Mouse (Mus musculus) hindbrain, embryonic 15.5 days (tissue): ENCODE data around the gene Las1l. TPM values are rescaled to one million over a fixed set of nuclear protein-coding genes. Genes with fewer than 3 reads are reported as not detected.

ENCODE experiments used
- ATAC-seq: fragments of 200-750 bp; cut with Nextera tagmentation; 2 replicates; pipeline ENCODE4 v1.8.0; 2017; ENCODE audit warnings: low read depth, moderate number of reproducible peaks, moderate TSS enrichment; ENCODE audit not compliant: low FRiP score
- H3K27ac ChIP-seq: fragments of 300-500 bp; sonication (generic); replicated peaks from 2 replicates; pipeline ENCODE4 v1.5.1; 2015; ENCODE audit warnings: mild to moderate bottlenecking, inconsistent platforms
- H3K27me3 ChIP-seq: fragments of 300-500 bp; sonication (generic); 2 replicates; pipeline ENCODE4 v1.6.1; 2015; ENCODE audit warnings: control low read depth, inconsistent platforms
- H3K36me3 ChIP-seq: fragments of 300-500 bp; sonication (generic); 2 replicates; pipeline ENCODE4 v1.6.1; 2015; ENCODE audit warnings: control low read depth, inconsistent platforms
- H3K4me1 ChIP-seq: fragments of 300-500 bp; sonication (generic); replicated peaks from 2 replicates; pipeline ENCODE4 v1.6.1; 2015; ENCODE audit warnings: control low read depth, inconsistent platforms
- H3K4me2 ChIP-seq: fragments of 300-500 bp; sonication (generic); 2 replicates; pipeline ENCODE4 v1.6.1; 2015; ENCODE audit warnings: moderate library complexity, mild to moderate bottlenecking, inconsistent platforms
- H3K4me3 ChIP-seq: fragments of 300-500 bp; sonication (generic); 2 replicates; pipeline ENCODE4 v1.5.1; 2015; ENCODE audit warnings: mild to moderate bottlenecking, inconsistent platforms
- H3K9ac ChIP-seq: fragments of 300-500 bp; sonication (generic); 2 replicates; pipeline ENCODE4 v1.6.1; 2015; ENCODE audit warnings: inconsistent platforms
- H3K9me3 ChIP-seq: fragments of 300-500 bp; sonication (generic); 2 replicates; pipeline ENCODE4 v1.6.1; 2016; ENCODE audit warnings: control low read depth, inconsistent platforms
- WGBS: fragments of 180-500 bp; shearing (Covaris S2); methylation state at CpG from one replicate; pipeline ENCODE4 v1.1.7; 2015; 5-methylcytosine and 5-hydroxymethylcytosine counted together
- polyA plus RNA-seq: library from polyadenylated mRNA; unstranded; fragments of >200 nt; fragmentation: Nextera tagmentation; extraction: Ambion mirVana; gene quantifications from 2 replicates; pipeline ENCODE4 v1.2.1, GENCODE M21; 2015

Las1l gene
- polyA plus RNA-seq, 1 experiment from 2014 or later, result 110 TPM

GRCm38 (mm10) chrX:95948135-95948534 is 8.6 kb downstream of the Las1l start:
- no peaks in the 10 kb centered on the region for H3K9me3 ChIP-seq
- ATAC-seq, result no peak
- H3K27ac ChIP-seq, result no peak overlapping the region
- H3K27me3 ChIP-seq, result no peaks in the 10 kb centered on the region
- no peaks in the 10 kb centered on the region for H3K4me1 ChIP-seq
- no peak overlapping the region for H3K4me3 ChIP-seq
- H3K4me2 ChIP-seq, result no peak overlapping the region
- 0 out of 2 replicates have a peak, but pooled peaks cover 4% of the 10 kb centered on the region for H3K36me3 ChIP-seq
- WGBS, result 92% methylated on average over 4 of the region's 4 CpGs
- no peak overlapping the region for H3K9ac ChIP-seq

DNA sequence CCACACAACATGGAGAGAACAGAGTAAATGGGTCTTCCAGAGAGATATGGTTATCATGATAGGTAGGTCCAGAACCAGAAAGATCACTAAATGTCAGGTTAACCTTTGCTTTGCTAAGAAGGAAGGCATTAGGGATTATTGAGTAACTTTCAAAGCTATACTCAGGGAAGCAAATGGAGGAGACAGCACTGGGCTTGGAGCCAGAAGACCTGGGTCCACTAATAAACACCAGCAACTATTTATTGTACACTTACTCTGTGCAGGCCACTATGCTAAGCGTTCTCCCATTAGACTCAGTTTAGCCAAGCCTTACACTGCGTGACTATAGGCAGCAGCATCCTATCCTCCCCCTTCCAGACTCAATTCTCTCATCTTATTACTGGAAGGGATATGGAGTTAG is 11.3 kb downstream of the Las1l start:
- H3K9me3 ChIP-seq, result no peaks in the 10 kb centered on the region
- whole genome bisulfite sequencing, result 85% methylated on average over 2 of the region's 2 CpGs
- H3K4me1 ChIP-seq, result no peaks in the 10 kb centered on the region
- no peak for ATAC-seq
- H3K27me3 ChIP-seq, result no peaks in the 10 kb centered on the region
- H3K9ac ChIP-seq, result no peak overlapping the region
- no peak overlapping the region for H3K4me2 ChIP-seq
- no peak overlapping the region for H3K4me3 ChIP-seq
- H3K36me3 ChIP-seq, result 0 out of 2 replicates have a peak, but pooled peaks cover 4% of the 10 kb centered on the region
- no peak overlapping the region for H3K27ac ChIP-seq

- H3K36me3 ChIP-seq, result 0 out of 2 replicates have a peak, but pooled peaks cover 10% of the 10 kb centered on the region
- H3K4me1 ChIP-seq, result no peaks in the 10 kb centered on the region
- no peaks in the 10 kb centered on the region for H3K9me3 ChIP-seq
- no peak overlapping the region for H3K4me2 ChIP-seq
- WGBS, result 95% methylated on average over 2 of the region's 2 CpGs
- H3K27me3 ChIP-seq, result no peaks in the 10 kb centered on the region
- ATAC-seq, result no peak
- no peak overlapping the region for H3K9ac ChIP-seq
- H3K27ac ChIP-seq, result no peak overlapping the region
- no peak overlapping the region for H3K4me3 ChIP-seq
Observed at GRCm38 (mm10) chrX:95935481-95935880, 21.3 kb downstream of the Las1l start.

- WGBS, result 87% methylated on average over 3 of the region's 3 CpGs
- Histone ChIP-seq H3K27me3 (no peaks in the 10 kb centered on the region), H3K4me1 (no peaks in the 10 kb centered on the region), H3K36me3 (no peaks in the 10 kb centered on the region), H3K4me2 (no peak overlapping the region), H3K27ac (no peak overlapping the region), H3K4me3 (no peak overlapping the region), H3K9me3 (no peaks in the 10 kb centered on the region), H3K9ac (no peak overlapping the region)
- ATAC-seq, result no peak
Observed at GRCm38 (mm10) chrX:95902716-95903115, 54.0 kb downstream of the Las1l start.

Other genes starting within 250 kb of the Las1l start
- gene Zc3h12b, start 245.3 kb downstream of the Las1l start, polyA plus RNA-seq, result 3.0 and 3.2 TPM in 2 replicates
- gene Msn, start 139.1 kb upstream of the Las1l start, polyA plus RNA-seq, result 41.5 and 46.2 TPM in 2 replicates